Mouse (Mus musculus) adrenal gland (tissue): Measurements from ENCODE around the gene Gfy.

ENCODE experiments used
- intact Hi-C: fragments of 180-260 bp; cut with DNase I; formaldehyde crosslinking; loops from one replicate; pipeline ENCODE4 v1.15.1; 2025
- long read RNA-seq, 2 experiments: library from polyadenylated mRNA; unstranded; transcript quantifications; one replicate each; pipeline ENCODE4 v2.0.0; 2020; ENCODE audit warnings: borderline replicate concordance in 1 of 2; ENCODE audit not compliant: insufficient replicate concordance in 1 of 2

The Gfy gene
- long read RNA-seq, experiment 1: 0 reads
- long read RNA-seq, experiment 2: 0 reads

GRCm38 (mm10) chr7:45179469-45179868 lies at the start of gene Gfy:
Gene Gfy, minus strand, starts transcription at chr7:45179569.
- intact Hi-C loops: no loop called here

DNA sequence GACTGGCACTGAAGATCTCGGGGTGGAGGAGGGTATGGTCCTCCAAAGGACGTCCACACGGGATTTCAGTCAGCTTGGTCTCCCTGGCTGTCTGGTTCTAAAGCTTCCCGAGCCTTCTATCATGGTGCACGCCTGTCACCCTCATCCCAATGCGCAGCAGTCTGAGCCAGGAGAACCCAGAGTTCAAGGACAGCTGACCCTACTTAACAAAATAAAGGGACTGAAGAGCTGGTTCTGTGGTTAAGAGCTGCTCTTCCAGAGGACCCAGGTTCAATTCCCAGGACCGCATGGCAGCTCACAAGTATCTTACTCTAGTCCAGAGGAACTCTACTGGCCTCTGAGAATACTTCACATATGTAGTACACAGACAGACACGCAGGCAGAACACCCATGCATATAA lies 49.7 kb upstream of the Gfy start:
- intact Hi-C loops: loop anchor here (10.0 kb wide), 1 partner anchor 126 kb away; no protein-coding TSS in a partner anchor

GRCm38 (mm10) chr7:45228548-45228947 lies 49.2 kb upstream of the Gfy start:
- intact Hi-C loops: loop anchor here (10.0 kb wide), 1 partner anchor 126 kb away; no protein-coding TSS in a partner anchor

DNA sequence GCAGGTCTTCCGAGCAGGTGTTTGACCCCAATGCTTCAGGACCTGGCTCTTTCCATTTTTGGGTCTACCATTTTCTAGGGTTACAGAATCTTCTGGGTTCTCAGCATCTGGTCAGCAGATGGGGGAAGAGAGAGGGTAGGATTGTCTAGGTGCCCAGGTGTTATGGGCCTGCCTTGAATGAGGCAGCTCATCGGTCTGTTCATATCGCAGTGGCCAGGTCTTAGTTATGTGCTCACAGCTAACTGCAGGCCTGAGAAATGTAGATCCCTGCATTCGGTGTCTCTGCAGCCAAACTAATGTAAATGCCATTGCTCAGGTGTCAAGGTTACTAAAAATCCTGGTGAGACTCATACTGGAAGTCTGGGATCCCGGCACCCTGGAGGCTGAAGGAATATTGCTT lies 47.1 kb upstream of the Gfy start:
- intact Hi-C loops: loop anchor here (10.0 kb wide), 1 partner anchor 128 kb away; no protein-coding TSS in a partner anchor

DNA sequence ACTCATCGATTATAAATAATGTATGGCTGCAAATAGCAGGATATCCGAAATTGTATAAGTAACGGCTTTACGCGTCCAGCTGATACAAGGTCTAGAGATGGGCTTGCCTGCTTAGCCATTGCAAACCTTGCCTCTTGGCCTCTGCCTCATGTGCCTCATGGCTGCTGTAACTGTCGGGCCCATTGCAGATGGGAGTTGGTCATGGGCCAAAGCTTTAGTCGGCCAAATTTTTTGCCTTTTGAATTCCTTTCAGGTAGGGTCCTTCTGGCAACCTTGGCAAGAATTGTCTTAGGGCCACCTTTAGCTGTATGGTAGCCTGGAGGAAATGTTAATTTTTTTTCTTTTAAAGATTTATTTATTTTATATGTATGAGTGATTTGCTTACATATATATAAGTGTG lies 45.5 kb upstream of the Gfy start:
- intact Hi-C loops: loop anchor here (10.0 kb wide), 1 partner anchor 130 kb away; no protein-coding TSS in a partner anchor

DNA sequence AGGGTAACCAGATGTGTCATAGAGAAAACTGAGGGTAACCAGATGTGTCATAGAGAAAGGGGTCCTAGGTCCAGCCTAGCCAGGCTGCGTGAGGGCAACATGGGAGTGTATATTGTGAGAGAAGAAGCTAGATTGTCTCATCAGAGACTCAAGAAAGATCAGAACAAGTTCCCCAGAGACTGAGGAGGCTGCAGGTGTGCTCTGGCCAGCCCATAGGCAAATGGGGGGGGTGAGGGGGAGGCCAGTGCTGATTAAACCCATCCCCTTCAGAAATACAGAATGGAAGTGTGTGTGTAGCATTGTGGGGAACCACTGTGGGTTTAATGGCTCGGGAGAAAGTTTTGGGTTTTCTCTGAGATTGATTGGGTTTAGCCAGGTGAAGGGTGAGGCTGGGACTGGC lies 42.3 kb upstream of the Gfy start:
- intact Hi-C loops: loop anchor here (10.0 kb wide), 1 partner anchor 133 kb away; no protein-coding TSS in a partner anchor

- intact Hi-C loops: no loop called here
Observed at GRCm38 (mm10) chr7:45216442-45217183, 37.2 kb upstream of the Gfy start.

GRCm38 (mm10) chr7:45215673-45216441 lies 36.5 kb upstream of the Gfy start, which contains the start of gene Tead2:
Gene Tead2, plus strand, starts transcription at chr7:45215753.
- intact Hi-C loops: no loop called here

GRCm38 (mm10) chr7:45213708-45214107 lies 34.3 kb upstream of the Gfy start:
- intact Hi-C loops: no loop called here

- intact Hi-C loops: no loop called here
Observed at GRCm38 (mm10) chr7:45212356-45212755, 33.0 kb upstream of the Gfy start.

- intact Hi-C loops: no loop called here
Observed at GRCm38 (mm10) chr7:45211851-45212251, 32.5 kb upstream of the Gfy start, which contains the start of gene Dkkl1. Gene Dkkl1, minus strand, starts transcription at chr7:45212147.

GRCm38 (mm10) chr7:45211070-45211469 lies 31.7 kb upstream of the Gfy start:
- intact Hi-C loops: no loop called here

GRCm38 (mm10) chr7:45208260-45208659 lies 28.9 kb upstream of the Gfy start:
- intact Hi-C loops: no loop called here

DNA sequence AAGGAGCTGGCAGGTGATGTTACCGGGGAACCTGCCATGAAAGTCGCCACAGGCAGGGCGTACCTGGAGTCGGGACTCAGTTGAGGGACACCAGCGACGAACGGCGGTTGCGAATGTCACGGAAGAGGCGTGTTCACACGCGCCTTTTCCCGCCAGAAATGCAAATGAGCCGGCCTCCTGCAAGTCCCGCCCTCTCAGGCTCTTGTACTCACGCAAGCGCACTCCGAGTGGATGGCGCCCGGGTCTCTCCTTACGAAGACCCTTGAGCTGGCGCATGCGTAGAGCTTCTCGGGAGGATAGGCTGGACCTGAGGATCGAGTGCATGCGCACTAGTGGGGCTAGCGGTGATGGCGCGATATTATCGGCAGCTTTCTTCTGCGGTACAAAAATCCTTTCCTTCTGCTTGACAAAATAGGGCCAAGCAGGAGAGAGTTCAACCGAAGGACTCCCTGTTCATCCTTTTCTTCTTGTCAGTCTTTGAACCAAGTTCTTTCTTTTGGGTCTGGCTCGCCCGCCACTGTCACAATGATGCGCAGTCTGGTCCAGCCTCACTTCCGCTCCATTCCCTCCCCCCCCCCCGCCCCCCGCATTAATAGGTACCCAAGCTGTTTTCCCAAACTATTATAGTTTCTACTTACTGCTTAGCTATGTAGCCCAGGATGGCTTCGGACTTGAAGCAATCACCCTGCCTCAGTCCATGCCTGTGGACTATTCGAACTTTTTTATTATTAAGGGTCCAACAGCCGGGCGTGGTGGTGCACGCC lies 25.2 kb upstream of the Gfy start, which contains the start of gene Ccdc155:
TSS of gene Ccdc155 (minus strand) at position 513 of the 764 bp plus-strand sequence.
- intact Hi-C loops: loop anchor here (5.0 kb wide), 2 partner anchors 112 to 127 kb away; partner anchors contain the start of gene Rcn3

DNA sequence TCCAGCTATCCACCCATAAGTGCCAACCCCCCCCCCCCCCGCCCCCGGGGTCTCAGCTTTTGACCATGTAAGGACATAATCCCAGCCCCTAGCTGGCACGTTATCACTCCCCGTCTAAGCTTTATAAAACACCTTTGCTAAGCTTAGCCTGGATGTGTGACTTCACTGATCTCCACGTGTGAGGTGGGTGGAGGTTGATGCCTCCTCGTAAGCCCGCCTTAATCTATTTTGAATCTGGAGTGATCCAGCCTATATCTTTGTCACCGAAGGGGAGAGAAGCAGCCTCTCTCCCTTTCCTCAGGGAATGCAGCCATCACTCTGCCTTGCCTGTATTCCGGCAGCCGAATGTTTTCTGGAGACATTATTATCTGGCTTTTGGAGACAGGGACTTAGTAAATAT lies 23.3 kb upstream of the Gfy start:
- intact Hi-C loops: loop anchor here (5.0 kb wide), 2 partner anchors 110 to 125 kb away; partner anchors contain the start of gene Rcn3

DNA sequence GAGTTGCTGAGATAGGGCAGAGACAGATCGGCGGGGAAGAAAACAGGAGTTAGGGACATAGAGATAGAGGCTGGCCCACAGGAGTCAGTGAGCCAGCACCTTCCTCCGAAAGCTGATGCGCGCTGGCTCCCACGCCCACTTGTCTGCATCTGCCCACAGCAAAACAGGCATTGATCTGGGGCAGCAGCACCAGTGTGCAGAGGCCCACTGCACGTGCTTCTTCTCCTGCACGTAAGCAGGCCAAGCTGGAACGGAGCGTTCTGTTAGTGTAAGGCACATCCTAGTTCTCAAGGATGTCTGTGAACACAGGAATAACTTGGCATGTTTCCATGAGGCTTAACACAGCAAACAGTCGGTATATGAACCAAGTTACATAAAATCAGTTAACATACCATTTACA lies 19.6 kb upstream of the Gfy start:
- intact Hi-C loops: no loop called here

GRCm38 (mm10) chr7:45198435-45198834 lies 19.1 kb upstream of the Gfy start:
- intact Hi-C loops: no loop called here

DNA sequence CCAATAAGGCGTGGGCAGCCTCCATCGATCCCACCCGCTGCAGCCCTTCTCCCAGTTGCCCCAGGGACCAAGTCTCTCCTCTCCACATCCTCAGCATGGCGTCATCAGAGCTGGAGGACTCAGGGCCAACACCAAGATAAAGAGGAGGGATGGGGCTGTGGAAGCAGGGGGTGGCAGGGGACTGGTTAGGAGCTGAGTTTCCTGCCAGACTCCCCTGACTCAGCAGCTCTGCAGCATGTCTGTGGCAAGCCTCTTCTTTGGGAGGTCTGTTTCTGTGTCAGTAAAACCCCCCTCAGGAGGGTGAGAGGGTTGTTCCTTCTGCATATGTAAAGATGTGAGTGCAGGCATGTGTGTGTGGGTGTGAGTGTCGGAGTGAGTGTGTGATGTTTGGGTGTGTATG lies 17.6 kb upstream of the Gfy start:
- intact Hi-C loops: no loop called here

DNA sequence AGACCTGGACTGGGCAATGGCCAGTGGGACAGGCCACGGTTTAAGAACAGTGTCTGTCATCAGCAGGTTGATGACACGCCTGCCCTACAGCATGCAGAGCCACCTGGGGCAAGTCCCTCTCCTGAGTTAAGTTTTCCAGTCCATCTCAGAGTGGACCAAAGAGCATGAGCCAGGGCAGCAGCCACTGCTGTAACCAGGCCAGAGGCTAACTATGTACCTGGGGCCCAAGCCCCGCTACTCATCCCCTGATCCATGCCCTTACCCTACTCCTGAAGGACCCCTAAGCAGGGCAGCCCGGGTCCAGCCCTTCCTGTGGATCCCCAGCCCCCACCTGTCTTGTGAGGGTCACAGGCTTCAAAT lies 16.8 kb upstream of the Gfy start:
- intact Hi-C loops: no loop called here

DNA sequence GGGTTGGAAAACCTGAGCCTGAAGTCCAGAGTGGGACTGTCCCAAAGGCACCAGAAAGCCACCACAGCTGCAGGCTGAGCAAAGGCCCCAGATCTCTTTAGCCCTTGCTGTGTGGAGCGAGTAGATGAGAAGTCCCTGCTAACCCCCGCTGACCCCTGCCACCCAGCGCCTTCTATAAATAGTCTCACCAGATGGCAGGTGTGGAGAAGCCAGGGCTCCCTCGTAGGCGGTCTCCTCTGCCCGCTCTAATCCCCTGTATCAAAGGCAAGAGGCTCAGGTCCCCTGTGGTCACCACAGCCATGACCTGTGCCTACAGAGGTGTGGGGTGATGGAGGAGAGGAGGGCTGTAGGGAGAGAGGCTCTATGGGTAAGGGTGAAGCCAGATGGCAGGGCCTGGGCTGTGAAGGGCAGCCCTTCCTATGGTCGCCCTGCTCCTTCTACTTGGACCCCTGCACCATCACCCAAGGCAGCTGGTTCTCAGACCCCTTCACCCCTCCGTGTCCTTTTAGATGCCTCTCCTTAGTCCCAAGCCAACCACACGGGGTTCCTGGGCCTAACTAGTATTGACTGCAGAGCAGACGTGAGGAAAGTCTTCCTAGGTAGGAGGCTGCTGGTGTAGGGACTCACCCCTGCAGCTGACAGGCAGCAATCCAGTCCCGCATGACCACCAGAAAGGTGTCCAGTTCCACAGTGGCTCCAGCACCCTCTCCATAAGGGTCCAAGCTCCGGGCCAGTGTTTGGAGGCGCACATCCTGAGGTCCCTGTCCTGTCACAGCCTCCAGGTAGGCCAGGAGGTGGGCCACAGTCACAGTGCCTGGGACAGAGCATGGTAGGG lies 16.2 kb upstream of the Gfy start:
- intact Hi-C loops: no loop called here
